Mouse (Mus musculus) stomach, embryonic 16.5 days (tissue): ENCODE results near the gene Slc38a9. TPM values are rescaled to one million over a fixed set of nuclear protein-coding genes. Genes with fewer than 3 reads are reported as not detected.

Experiments used
- ATAC-seq: fragments of 200-750 bp; cut with Nextera tagmentation; 2 replicates; pipeline ENCODE4 v1.8.0; 2017; ENCODE audit warnings: moderate number of reproducible peaks, moderate TSS enrichment; ENCODE audit not compliant: insufficient read depth, low FRiP score
- H3K27ac ChIP-seq: fragments of 300-500 bp; sonication (generic); 2 replicates; pipeline ENCODE4 v1.5.1; 2014; ENCODE audit warnings: low read length
- H3K27me3 ChIP-seq: fragments of 300-500 bp; sonication (generic); 2 replicates; pipeline ENCODE4 v1.6.1; 2014; ENCODE audit warnings: low read length, control low read depth, mixed read lengths; ENCODE audit not compliant: control insufficient read depth, insufficient read depth
- H3K36me3 ChIP-seq: fragments of 300-500 bp; sonication (generic); 2 replicates; pipeline ENCODE4 v1.6.1; 2014; ENCODE audit warnings: low read length; ENCODE audit not compliant: control insufficient read depth, insufficient read depth
- H3K4me1 ChIP-seq: fragments of 300-500 bp; sonication (generic); 2 replicates; pipeline ENCODE4 v1.6.1; 2014; ENCODE audit warnings: low read length, control low read depth, mixed read lengths; ENCODE audit not compliant: control insufficient read depth, insufficient read depth
- H3K4me2 ChIP-seq: fragments of 300-500 bp; sonication (generic); 2 replicates; pipeline ENCODE4 v1.6.1; 2014; ENCODE audit warnings: low read depth, low read length, mixed read lengths
- H3K4me3 ChIP-seq: fragments of 300-500 bp; sonication (generic); replicated peaks from 2 replicates; pipeline ENCODE4 v1.5.1; 2014; ENCODE audit warnings: mild to moderate bottlenecking, low read length
- H3K9ac ChIP-seq: fragments of 300-500 bp; sonication (generic); 2 replicates; pipeline ENCODE4 v1.6.1; 2014; ENCODE audit warnings: low read length
- H3K9me3 ChIP-seq: fragments of 300-500 bp; sonication (generic); replicated peaks from 2 replicates; pipeline ENCODE4 v1.6.1; 2016; ENCODE audit warnings: low read length, control low read depth; ENCODE audit not compliant: control insufficient read depth
- WGBS: fragments of 180-500 bp; shearing (Covaris S2); extraction: QIAGEN DNeasy Blood & Tissue Kit; methylation state at CpG from one replicate; pipeline ENCODE4 v1.1.7; 2014; 5-methylcytosine and 5-hydroxymethylcytosine counted together
- polyA plus RNA-seq: library from polyadenylated mRNA; unstranded; fragments of >200 nt; fragmentation: Nextera tagmentation; extraction: Ambion mirVana; gene quantifications from 2 replicates; pipeline ENCODE4 v1.2.1, GENCODE M21; 2015

The Slc38a9 gene
- polyA plus RNA-seq, 1 experiment from 2014 or later, result 16.1 TPM

GRCm38 (mm10) chr13:112758546-112759090 is 98.1 kb downstream of the Slc38a9 start:
- H3K9ac ChIP-seq, result no peak overlapping the region
- peaks cover 58% of the 10 kb centered on the region for H3K4me1 ChIP-seq
- 0 out of 2 replicates have a peak overlapping the region, but pooled peaks have one; percentile 1 for H3K27ac ChIP-seq
- WGBS, result 63% methylated on average over 6 of the region's 6 CpGs
- ATAC-seq, result no peak
- H3K27me3 ChIP-seq, result no peaks in the 10 kb centered on the region
- H3K4me2 ChIP-seq, result no peak overlapping the region
- no peaks in the 10 kb centered on the region for H3K9me3 ChIP-seq
- H3K4me3 ChIP-seq, result no peak overlapping the region
- H3K36me3 ChIP-seq, result no peaks in the 10 kb centered on the region

GRCm38 (mm10) chr13:112759364-112759763 is 98.8 kb downstream of the Slc38a9 start:
- H3K4me3 ChIP-seq, result no peak overlapping the region
- H3K4me1 ChIP-seq, result peaks cover 58% of the 10 kb centered on the region
- H3K27me3 ChIP-seq, result no peaks in the 10 kb centered on the region
- no peak for ATAC-seq
- H3K27ac ChIP-seq, result peak overlapping the region; percentile 21
- WGBS, result 61% methylated on average over 9 of the region's 9 CpGs
- no peak overlapping the region for H3K9ac ChIP-seq
- H3K4me2 ChIP-seq, result no peak overlapping the region
- H3K9me3 ChIP-seq, result no peaks in the 10 kb centered on the region
- no peaks in the 10 kb centered on the region for H3K36me3 ChIP-seq

GRCm38 (mm10) chr13:112759777-112760537 is 99.4 kb downstream of the Slc38a9 start:
- Histone ChIP-seq H3K9ac (no peak overlapping the region), H3K9me3 (no peaks in the 10 kb centered on the region), H3K4me3 (no peak overlapping the region), H3K27me3 (no peaks in the 10 kb centered on the region), H3K27ac (peak overlapping the region; percentile 21), H3K4me1 (peaks cover 56% of the 10 kb centered on the region), H3K36me3 (no peaks in the 10 kb centered on the region), H3K4me2 (no peak overlapping the region)
- ATAC-seq, result no peak
- WGBS, result 56% methylated on average over 15 of the region's 15 CpGs

GRCm38 (mm10) chr13:112760538-112760881 is 100.0 kb downstream of the Slc38a9 start:
- Histone ChIP-seq H3K4me2 (no peak overlapping the region), H3K27ac (peak overlapping the region; percentile 21; the same call in 1 of the 2 replicates)
- no peak for ATAC-seq

GRCm38 (mm10) chr13:112761787-112762186 is 101.2 kb downstream of the Slc38a9 start:
- Histone ChIP-seq H3K4me3 (no peak overlapping the region), H3K27ac (peak overlapping the region; percentile 91), H3K9me3 (no peaks in the 10 kb centered on the region), H3K4me1 (peaks cover 51% of the 10 kb centered on the region), H3K36me3 (no peaks in the 10 kb centered on the region; the same call in 1 of the 2 replicates), H3K4me2 (no peak overlapping the region), H3K27me3 (no peaks in the 10 kb centered on the region), H3K9ac (0 out of 2 replicates have a peak overlapping the region, but pooled peaks have one; percentile 33)
- ATAC-seq, result no peak
- WGBS, result 28% methylated on average over 1 of the region's 1 CpGs

More at GRCm38 (mm10) chr13:112760538-112760881, 100.0 kb downstream of the Slc38a9 start:
- Histone ChIP-seq H3K27me3 (no peaks in the 10 kb centered on the region), H3K4me3 (no peak overlapping the region), H3K9me3 (no peaks in the 10 kb centered on the region), H3K36me3 (no peaks in the 10 kb centered on the region), H3K9ac (no peak overlapping the region), H3K4me1 (peaks cover 54% of the 10 kb centered on the region)
- WGBS, result 50% methylated on average over 1 of the region's 1 CpGs

GRCm38 (mm10) chr13:112762548-112762947 is 102.0 kb downstream of the Slc38a9 start:
- Histone ChIP-seq H3K36me3 (no peaks in the 10 kb centered on the region; the same call in 1 of the 2 replicates), H3K4me1 (peaks cover 51% of the 10 kb centered on the region), H3K9ac (no peak overlapping the region), H3K27me3 (no peaks in the 10 kb centered on the region), H3K4me2 (no peak overlapping the region), H3K4me3 (no peak overlapping the region), H3K9me3 (peaks cover 4% of the 10 kb centered on the region; the same call in 1 of the 2 replicates), H3K27ac (peak overlapping the region; percentile 71)
- 35% methylated on average over 4 of the region's 4 CpGs for WGBS
- 0 out of 2 replicates have a peak, but pooled peaks have one; percentile 39 for ATAC-seq

GRCm38 (mm10) chr13:112763531-112764091 is 103.1 kb downstream of the Slc38a9 start:
- Histone ChIP-seq H3K27ac (peak overlapping the region; percentile 19; the same call in 1 of the 2 replicates), H3K4me1 (peaks cover 44% of the 10 kb centered on the region), H3K27me3 (no peaks in the 10 kb centered on the region), H3K4me2 (no peak overlapping the region), H3K36me3 (no peaks in the 10 kb centered on the region; the same call in 1 of the 2 replicates), H3K9ac (no peak overlapping the region), H3K9me3 (peaks cover 4% of the 10 kb centered on the region; the same call in 1 of the 2 replicates), H3K4me3 (no peak overlapping the region)
- WGBS, result 46% methylated on average over 10 of the region's 10 CpGs
- no peak for ATAC-seq

GRCm38 (mm10) chr13:112764556-112764955 is 104.0 kb downstream of the Slc38a9 start:
- Histone ChIP-seq H3K36me3 (no peaks in the 10 kb centered on the region; the same call in 1 of the 2 replicates), H3K4me3 (no peak overlapping the region), H3K4me1 (peaks cover 40% of the 10 kb centered on the region; the same call in 1 of the 2 replicates), H3K27ac (no peak overlapping the region), H3K4me2 (no peak overlapping the region), H3K9ac (no peak overlapping the region), H3K27me3 (no peaks in the 10 kb centered on the region), H3K9me3 (peaks cover 4% of the 10 kb centered on the region; the same call in 1 of the 2 replicates)
- ATAC-seq, result no peak
- 68% methylated on average over 5 of the region's 5 CpGs for WGBS

GRCm38 (mm10) chr13:112765654-112766053 is 105.1 kb downstream of the Slc38a9 start:
- Histone ChIP-seq H3K9ac (no peak overlapping the region), H3K9me3 (peaks cover 4% of the 10 kb centered on the region; the same call in 1 of the 2 replicates), H3K36me3 (no peaks in the 10 kb centered on the region; the same call in 1 of the 2 replicates), H3K4me1 (peaks cover 31% of the 10 kb centered on the region), H3K4me3 (no peak overlapping the region), H3K27me3 (no peaks in the 10 kb centered on the region), H3K4me2 (no peak overlapping the region), H3K27ac (no peak overlapping the region)
- ATAC-seq, result no peak
- WGBS, result 85% methylated on average over 3 of the region's 3 CpGs
